Mouse (Mus musculus) adrenal gland, adult 18-20 months (tissue): ENCODE results near the gene Il16. TPM values are rescaled to one million over a fixed set of nuclear protein-coding genes. Genes with fewer than 3 reads are reported as not detected.

ENCODE experiments used
- DNase-seq, 2 experiments: peaks; one replicate each; pipeline ENCODE4 v3.0.0; 2021 to 2022; ENCODE audit warnings: low spot score in 2 of 2
- total RNA-seq, 2 experiments: library from RNA; stranded (reverse); gene quantifications; 1 replicate in 1 of 2; 2 replicates in 1 of 2; pipeline ENCODE4 v1.2.3; 2021

The Il16 gene
- total RNA-seq, 2 experiments from 2014 or later, result 5.6 to 6.3 TPM

DNA sequence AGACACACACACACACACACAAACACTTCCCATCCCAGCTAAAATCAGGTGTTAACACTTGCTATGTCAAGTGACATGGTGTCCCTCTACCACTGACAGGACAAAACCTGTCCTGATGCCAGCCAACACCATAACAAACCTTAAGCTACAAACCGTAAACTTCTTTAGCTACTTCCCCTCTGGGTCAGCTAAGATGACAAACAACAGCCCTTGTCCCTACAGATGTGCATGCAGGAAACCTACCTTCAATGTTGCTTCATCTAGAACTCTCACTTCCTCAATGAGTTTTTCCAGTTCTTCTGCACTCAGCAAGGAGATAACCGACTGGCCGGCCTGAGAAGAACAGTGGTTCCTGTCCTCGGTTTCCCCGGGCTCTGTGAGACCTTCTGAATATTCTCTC, 94.9 kb downstream of the Il16 start:
- no peak for DNase-seq

DNA sequence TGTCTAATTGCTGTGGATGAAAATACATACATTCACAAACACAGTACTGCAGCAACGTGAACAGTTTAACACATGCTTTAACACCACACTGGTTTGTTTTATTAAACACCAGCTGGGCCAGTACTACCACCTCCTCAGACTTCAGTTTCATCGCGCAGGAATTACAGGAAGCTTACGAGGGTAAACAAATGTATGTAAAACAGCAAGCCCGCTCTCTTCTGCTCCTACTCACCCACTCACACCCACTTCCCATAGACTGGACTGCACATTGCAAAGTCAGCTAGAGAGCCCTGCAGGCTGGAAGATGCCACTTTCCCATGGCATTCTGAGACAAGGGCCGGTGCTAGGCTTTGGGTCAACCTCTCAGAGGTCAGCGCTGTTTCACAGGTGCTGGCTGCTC, 96.7 kb downstream of the Il16 start:
- no peak for DNase-seq

DNA sequence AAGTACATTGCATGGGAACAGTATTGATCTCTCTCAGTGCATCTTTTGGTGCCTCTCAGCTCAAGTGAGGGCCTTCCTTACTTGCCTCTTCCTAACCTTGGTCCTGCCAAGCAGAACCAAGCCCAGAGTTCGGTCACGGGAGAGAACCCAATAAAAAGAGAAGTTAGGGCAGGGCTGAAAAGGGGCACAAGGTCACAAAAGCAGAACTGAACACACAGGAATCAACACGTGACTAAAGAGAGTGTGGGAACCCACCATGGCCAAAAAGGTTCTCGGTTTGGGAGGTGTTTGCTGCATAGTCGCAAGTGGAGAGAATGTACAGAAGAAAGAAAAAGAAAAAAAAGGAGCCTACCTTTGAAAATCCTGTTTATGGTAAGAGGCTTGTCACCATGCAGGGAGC, 100.0 kb downstream of the Il16 start:
- DNase-seq, result no peak

DNA sequence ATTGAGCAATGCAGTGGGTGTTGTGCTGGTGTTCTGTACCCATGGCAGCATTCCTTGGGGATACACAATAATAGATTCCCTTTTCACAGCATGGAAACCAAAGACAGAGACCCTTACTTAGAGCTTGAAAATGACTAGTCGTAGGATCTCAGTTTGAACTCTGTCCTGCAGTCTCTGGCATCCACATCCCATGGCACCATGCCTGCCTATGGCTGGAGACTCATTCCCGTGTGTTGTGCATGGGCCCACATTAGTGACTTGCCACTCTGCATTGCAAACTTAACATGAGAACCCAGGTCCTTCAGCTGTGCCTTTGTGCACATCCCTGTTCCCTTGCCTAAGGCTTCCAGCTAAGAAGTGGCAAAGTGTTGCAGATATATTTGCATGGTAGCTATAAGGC, 100.8 kb downstream of the Il16 start:
- no peak for DNase-seq

DNA sequence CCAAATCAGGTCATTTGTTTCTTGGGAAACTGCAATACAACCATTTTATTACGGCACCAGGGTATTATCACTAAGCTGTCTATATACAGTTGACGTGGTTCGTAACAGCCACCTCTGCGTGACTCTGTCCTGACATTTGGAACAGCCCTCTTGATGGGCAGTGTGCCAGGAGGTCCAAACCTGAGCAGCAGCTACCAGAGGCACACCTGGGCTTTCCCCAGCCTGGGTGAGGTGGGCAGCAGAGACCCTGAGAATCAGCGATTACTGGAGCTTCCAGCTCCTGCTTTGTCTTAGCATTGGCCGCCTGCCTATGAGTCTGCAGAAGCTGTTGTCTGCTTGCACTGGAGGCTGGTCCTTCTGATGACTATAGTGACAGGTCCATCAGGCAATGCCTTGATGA, 101.9 kb downstream of the Il16 start:
- DNase-seq, result no peak

DNA sequence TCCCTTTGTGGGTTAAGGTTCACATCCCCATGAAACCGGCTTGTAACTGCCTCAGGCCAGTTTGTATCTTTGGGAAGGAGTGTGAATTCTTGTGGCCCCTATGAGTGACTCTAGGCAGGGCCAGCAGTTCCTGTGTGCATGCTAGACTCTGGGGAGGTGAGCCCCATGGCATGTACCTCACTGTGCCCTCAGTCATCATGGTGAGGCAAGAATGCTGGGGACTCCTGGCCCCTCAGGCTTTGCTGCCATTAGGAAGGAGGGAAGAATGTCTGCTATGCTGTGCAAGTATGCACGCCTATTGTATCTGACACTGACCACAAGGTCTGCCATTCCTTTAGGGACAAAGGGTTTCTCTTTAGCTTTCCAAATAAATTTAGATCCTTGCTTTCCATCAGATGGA, 104.4 kb downstream of the Il16 start:
- no peak for DNase-seq

DNA sequence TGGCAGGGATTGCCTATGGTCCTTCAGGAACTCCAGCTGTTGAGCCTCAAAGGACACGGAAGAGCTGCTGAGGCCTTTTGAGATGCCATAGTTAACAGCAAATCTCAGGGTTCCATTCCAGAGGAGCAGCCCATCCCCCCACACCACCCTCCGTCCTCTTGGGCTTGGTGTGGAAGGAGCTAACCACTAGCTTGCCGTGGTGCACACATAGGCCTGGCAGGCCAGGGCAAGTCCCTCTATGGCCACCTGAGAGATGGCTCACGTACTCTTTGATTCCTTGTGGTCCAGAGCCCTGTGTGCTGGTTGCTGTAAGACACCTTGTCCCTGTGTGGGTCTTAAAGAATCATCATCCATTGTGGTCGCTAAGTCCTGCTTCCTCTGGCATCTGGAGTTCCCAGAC, 104.9 kb downstream of the Il16 start:
- no peak for DNase-seq

DNA sequence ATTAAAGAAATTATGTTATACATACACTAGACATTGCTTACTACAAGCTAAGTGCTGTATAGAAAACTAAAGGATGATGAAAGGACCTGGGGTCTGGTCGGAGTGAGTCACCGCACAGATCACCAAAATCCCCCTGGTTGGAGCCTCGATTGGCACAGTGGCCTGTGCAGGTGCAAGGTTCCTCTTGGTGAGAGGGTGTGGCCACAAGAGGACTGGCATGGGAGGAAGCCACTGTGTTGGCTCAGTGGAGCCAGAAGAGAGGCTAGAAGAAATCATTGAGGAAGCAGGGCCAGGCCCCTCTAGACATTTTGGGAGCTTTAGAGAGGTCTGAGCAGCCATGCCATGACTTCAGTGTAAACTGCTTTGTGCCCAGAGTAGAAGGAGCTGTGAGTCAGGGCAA, 106.4 kb downstream of the Il16 start:
- no peak for DNase-seq

DNA sequence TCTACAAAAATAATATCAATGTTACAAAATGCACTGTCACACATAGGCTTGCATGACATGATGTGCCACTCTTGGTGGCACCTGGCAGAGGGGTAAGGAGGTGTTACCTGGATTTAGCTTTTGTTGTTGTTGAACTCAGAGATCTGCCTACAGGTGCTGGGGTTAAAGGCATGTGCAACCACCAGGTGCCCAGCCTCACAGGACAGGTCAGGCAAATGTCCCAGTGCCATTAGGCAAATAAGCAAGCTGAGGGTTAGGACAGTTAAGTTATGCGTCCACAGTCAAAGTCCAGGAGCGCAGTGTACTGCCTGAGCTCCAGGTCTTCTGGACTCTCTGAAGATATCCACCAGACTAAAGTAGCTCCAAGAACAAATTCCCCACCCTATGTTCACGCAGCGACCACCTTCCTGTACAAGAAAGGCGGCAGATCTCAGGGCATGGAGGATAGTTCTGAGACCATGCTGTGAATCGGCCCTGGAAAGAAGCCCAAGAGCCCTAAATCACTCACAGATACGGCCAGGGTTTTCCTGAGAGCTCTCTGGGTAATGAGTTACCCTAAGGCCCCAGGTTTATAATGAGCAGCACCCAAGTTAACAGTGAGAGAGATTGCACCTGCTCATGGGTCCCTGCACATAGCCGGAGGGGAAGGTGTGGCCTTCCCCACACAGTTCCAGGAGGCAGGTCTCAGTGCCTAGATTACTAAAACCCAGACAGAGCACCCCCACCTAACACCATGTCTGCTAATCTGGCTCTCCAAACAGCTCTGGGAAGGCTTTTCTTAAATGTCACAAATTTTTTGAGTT, 107.5 kb downstream of the Il16 start:
- no peak for DNase-seq

DNA sequence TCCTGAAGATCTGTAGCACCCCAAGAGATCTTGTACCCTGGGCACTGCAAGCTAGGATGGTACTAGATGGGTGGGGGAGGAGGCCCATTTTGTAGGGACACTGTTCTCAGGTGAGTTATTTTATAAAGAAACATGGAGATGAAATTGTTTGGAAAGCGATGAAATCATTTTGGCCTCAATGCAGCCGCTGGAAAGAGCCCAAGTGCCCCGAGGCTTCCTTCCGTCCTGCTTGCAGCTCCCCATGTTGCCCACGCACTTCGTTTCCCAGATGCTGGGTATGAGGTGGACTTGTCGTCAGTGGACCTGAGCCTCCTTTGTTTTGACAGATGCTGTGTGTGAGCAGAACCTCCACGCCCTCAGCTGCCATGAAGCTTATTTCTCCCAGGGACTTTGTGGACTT, 109.1 kb downstream of the Il16 start:
- no peak for DNase-seq

DNA sequence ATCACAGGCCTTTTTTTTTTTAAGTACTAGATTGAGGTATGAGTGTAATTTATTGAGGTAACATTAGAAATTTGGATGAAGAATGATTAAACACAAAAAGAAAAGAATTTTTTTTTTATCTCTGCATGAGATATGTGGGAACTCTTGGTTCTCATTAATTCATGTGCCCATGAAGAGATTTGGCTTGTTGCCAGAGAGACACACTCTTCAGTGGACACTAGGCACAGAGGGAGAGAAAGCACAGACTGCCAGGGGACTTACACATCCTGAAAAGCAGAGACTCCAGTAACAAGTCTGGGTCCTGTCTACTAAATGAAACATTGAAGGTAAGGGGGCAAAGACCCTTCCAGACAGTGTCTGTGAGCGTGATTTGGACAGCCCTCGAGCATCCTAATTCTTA, 109.8 kb downstream of the Il16 start:
- DNase-seq, result no peak

DNA sequence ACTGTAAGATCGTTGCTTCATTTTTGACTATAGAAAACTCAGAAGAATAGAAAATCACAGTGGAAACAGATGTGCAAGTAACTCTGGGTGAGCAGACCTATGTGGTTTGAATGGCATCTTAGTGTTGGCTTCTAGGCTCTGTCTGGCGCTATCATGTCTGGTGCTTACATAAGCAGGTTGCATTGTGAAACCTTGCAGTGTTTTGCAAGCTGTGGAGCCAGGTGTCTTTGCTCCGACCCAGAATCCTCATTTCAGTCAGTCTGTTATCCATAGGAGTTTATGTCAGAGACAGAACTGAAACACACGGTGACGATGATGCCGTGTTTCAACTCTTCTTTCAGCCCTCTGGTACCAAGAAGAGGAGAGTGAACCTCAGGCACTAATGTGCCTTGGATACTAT, 111.7 kb downstream of the Il16 start:
- no peak for DNase-seq

DNA sequence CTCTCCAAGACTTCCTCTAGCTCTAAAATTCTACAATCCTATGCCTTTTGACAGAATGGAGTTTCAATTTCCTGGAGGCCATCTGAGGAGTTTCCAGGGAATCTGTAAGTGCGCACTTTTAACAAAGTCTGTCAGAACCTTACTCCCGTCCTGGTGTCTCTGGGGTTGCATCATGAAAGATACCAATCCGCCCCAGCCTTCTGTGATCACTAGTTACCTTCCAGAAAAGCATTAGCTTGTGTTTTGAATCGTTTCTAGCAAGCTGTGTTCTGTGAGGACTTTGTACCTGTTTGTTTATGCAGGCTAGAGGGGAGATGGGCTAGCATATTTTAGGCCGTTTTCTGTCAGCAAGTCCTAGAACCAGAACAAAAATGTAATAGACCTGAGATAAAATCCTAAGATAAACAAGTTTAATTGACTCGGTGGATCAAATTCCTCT, 112.8 kb downstream of the Il16 start:
- DNase-seq, result no peak

DNA sequence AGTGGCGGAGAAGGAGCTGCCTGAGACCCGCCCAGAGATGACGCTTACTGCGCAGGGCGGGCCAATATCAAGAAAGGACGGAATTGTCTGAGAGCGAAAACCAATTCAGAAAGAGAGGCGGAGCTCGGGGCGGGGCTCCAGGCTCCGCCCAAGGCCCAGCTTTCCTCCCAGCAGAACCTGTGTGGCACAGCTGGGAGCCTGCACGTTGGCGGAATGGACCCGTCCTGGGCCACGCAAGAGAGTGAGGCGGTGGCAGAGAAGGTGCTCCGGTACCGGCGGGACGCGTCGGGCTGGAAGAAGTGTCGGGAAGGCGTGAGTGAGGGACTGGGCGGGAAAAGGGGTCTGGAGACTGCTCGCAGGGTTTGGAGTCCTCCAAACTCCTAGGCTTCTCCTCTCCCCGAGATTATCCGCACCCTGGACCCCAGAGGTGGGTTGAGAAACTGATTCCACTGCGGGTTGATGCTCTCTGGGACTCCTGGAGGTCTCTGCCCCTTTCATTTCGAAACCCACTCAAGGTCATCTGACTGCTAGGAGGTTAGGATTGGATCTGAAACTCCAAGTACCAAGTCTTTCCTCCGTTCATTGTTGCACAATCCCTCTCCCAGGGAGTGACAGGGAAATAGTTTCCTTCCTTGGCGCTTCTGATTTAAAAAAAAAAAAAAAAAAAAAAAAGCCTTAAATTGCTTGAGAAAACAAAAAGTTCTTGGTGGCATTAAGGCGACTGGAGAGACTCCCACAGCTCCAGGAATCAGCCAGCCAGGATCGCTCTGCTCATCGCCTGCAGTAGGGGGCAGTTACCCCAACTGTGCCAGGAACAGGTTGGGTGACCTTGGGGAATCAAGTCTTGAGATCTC, 113.5 kb downstream of the Il16 start, which contains the start of gene Stard5:
Gene Stard5, plus strand, starts transcription at position 132 of the 854 bp plus-strand sequence.
- peak; percentile 91 for DNase-seq

DNA sequence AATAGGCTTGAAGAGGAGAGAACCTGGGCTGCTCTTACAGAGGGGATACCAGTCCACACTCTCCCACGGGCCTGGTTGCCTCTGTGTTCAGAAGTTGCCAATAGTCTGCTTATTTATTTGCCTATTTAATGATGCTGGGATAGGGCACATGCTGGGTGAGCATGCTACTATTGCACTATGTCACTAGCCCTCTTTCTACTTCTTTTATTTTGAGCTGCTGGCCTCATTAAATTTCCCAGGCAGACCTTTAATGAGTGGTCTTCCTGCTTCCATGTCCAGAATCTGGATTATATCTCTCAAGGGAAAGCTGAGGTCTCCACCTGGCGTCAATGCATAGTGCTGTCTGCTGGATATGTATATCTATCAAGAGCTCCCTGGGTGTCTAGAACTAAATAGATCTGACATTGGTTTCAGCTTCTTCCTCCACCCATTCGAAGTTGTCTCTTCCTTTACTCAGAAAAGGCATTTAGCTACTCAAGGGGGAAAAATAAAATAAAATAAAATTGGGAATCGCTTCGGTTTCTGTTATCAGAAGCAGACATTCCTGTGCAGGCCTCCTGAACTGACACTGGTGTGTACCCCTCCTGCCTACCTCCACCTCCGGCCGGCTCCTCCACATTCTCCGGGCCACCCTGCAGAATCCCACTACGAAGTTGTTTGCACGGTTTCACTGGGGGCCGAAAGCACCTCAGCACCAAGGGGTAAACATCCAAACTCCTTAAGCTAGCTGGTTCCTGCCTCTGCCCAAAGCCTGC, 114.3 kb downstream of the Il16 start:
- no peak for DNase-seq

DNA sequence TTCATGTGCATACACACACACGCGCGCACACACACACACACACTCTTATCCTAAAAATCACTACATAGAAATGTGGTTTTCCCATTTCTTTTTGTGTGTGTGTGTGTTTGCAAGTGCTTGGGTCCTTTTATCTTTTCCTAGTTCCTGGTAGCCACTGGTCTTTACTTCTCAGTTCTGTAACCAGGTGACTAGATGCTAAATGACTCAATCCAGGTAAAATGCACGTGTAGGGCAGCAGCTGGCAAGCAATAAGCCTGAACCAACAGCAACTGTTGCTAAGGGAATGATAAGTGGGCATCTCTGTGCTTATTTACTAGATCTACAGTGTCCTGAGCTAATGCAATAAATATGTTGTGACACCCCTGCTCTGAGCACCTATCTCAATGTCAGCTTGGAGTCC, 118.2 kb downstream of the Il16 start:
- DNase-seq, result no peak

DNA sequence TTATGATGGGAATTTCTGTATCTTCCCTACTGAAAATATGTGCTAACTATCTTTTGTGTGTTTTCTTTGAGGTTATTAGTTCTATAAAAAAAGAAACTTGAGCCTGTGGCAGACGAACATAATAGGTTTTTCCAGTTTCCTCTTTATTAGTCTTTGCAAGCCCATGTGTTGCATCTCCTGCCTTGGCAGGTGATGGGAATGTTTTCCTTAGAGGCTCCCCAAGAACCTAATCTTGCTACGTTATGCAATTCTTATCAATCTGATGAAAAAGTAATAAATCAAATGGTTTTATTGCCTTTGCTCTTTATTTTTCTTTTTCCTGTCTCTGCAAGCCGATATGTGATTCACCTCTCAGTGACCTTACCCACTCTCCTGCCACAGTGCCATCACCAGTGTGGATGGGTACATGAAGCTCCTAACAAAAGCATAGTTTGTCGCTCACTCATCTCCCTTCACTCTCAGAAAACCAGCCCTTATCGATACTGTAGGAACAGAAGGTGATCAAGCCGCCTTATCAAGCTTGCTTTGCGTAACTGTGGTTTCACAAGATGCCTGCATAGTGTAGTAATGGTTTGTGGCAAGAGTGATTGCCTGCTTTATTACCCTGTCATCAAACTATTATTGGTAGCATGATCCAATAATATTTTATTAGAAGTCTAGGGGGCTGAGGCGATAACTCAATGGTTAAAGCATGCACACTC, 118.8 kb downstream of the Il16 start:
- DNase-seq, result no peak

DNA sequence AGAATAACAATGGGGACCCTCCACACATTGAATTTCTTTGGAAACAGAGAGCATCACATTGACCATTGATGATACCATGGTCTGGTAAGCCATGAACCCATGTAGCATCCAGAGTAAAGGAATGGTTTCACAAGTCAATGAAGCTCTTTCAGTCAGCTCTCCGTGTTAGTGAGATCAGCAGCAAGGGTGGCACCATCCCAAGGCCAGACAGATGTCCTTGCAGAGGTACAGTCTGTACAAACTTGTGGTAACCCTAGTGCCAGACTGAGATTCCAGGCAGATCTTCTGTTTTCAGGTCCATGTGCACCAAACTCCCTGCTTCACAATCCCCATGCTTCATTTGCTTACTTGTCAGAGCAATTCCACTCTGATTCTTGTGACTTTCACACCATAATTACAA, 121.5 kb downstream of the Il16 start:
- DNase-seq, result no peak

DNA sequence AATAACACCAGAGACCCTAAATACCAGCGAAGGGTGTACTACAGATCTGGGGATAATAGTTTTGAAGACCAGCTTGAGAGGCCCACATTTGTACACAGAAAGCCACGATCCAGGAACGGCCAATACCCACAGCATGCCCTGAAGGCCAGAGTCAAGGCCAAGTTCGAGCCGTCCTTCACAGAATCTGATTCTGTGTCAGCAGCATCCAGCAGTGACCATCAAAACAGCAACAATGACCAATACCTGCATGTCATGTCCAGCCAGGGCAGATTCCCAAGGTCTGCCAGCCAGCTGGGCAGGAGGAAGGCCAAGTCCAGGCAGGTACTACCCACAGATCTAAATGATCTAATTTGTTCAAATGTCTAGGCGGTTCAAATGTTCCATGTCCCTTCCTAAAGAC, 122.9 kb downstream of the Il16 start:
- DNase-seq, result no peak

DNA sequence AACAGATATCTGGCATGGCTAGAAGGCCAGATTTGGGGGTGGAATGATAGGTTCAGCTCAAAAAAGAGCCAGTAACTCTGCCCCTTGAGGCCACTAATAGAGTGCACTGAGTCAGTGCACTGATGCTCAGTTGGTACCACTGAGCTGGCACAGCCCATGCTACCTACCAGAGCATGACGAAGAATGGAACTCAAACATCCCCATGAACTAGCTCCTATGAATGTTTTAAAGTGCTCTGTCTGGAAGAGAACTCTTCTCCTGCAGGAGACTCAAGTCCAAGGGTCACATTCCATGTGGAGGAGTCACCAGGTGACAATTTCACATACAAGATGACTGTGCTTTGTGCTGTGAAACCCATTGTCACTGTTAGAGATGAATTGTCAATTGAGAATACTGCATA, 126.8 kb downstream of the Il16 start:
- DNase-seq, result no peak

DNA sequence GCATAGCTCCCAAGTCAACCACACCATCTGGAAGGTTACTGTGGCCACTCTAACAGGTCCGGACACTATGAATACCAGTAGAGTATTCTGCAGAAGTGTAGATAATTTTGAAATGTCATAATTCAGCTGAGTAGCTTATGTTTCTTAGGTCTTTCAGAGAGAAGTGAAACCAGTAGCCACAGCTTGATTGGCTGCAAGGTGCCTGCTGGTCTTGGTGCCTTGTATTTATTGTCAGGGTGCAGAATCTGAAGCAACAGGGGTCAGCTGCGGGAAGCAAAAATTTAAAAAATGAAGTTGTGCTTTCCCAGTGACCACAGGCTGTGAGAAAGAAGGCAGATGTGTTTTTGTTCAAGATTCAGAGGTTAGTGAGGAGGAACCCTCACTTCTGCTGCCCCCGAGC, 129.3 kb downstream of the Il16 start:
- no peak for DNase-seq
